Mouse (Mus musculus) embryo, embryonic 11 days (tissue): ENCODE results near the gene Clec2h.
"Not testable (repeated sequence)": the region's sequence is repeated elsewhere in the genome, so short reads cannot be mapped to it uniquely, and the experiment has no call there.

ENCODE experiments used
- DNase-seq: peaks from one replicate; pipeline ENCODE4 v3.0.0-alpha.2; 2015

Clec2h gene

GRCm38 (mm10) chr6:128662206-128662605, at the start of gene Clec2h:
Clec2h (plus strand) TSS chr6:128662385.
- no peak for DNase-seq

- DNase-seq: no peak
Measured at GRCm38 (mm10) chr6:128622733-128623132, 39.5 kb upstream of the Clec2h start.

- DNase-seq: not testable (repeated sequence)
Measured at GRCm38 (mm10) chr6:128623433-128623832, 38.8 kb upstream of the Clec2h start, which contains the start of gene Klrb1a. Klrb1a (minus strand) TSS chr6:128623533.

- no peak for DNase-seq
Measured at GRCm38 (mm10) chr6:128624425-128624824, 37.8 kb upstream of the Clec2h start.

GRCm38 (mm10) chr6:128625246-128625645, 36.9 kb upstream of the Clec2h start:
- not testable (repeated sequence) for DNase-seq

GRCm38 (mm10) chr6:128629771-128630739, 32.1 kb upstream of the Clec2h start:
- peak; percentile 68 for DNase-seq

- not testable (repeated sequence) for DNase-seq
Measured at GRCm38 (mm10) chr6:128630912-128631905, 31.0 kb upstream of the Clec2h start.

- no peak for DNase-seq
Measured at GRCm38 (mm10) chr6:128640673-128641072, 21.5 kb upstream of the Clec2h start.

GRCm38 (mm10) chr6:128641116-128641716, 21.0 kb upstream of the Clec2h start:
- no peak for DNase-seq

GRCm38 (mm10) chr6:128643999-128644398, 18.2 kb upstream of the Clec2h start:
- no peak for DNase-seq

GRCm38 (mm10) chr6:128644694-128645093, 17.5 kb upstream of the Clec2h start:
- not testable (repeated sequence) for DNase-seq

GRCm38 (mm10) chr6:128645708-128646107, 16.5 kb upstream of the Clec2h start:
- not testable (repeated sequence) for DNase-seq

- no peak for DNase-seq
Measured at GRCm38 (mm10) chr6:128649681-128650080, 12.5 kb upstream of the Clec2h start.

GRCm38 (mm10) chr6:128650187-128650586, 12.0 kb upstream of the Clec2h start:
- DNase-seq: no peak

- not testable (repeated sequence) for DNase-seq
Measured at GRCm38 (mm10) chr6:128650827-128651226, 11.4 kb upstream of the Clec2h start.

- DNase-seq: no peak
Measured at GRCm38 (mm10) chr6:128652938-128653337, 9.2 kb upstream of the Clec2h start.

GRCm38 (mm10) chr6:128661249-128661648, 936 bp upstream of the Clec2h start:
- DNase-seq: no peak

GRCm38 (mm10) chr6:128669936-128670335, 7.8 kb downstream of the Clec2h start:
- no peak for DNase-seq

- no peak for DNase-seq
Measured at GRCm38 (mm10) chr6:128679574-128679973, 17.4 kb downstream of the Clec2h start.

GRCm38 (mm10) chr6:128701691-128702090, 39.5 kb downstream of the Clec2h start:
- no peak for DNase-seq

GRCm38 (mm10) chr6:128722959-128723358, 60.8 kb downstream of the Clec2h start, which contains the start of gene Klrb1:
Klrb1 (minus strand) TSS chr6:128723059.
- no peak for DNase-seq
